Mouse (Mus musculus) thymus, adult 2 months (tissue): ENCODE results near the gene Cygb.

Source experiments
- CTCF ChIP-seq: fragments of 200-500 bp; IDR thresholded peaks from 2 replicates; pipeline ENCODE4 v1.5.1; 2012; ENCODE audit warnings: mild to moderate bottlenecking, control low read depth, low read length, moderate library complexity, borderline replicate concordance; ENCODE audit not compliant: control insufficient read depth, poor library complexity, insufficient read depth; ENCODE audit errors: extremely low read depth
- POLR2A ChIP-seq: fragments of 200-500 bp; IDR thresholded peaks from 2 replicates; pipeline ENCODE4 v1.6.1; 2012; ENCODE audit warnings: mild to moderate bottlenecking, low read length, control low read depth, moderate library complexity; ENCODE audit not compliant: control insufficient read depth, poor library complexity, insufficient read depth; ENCODE audit errors: extremely low read depth

DNA sequence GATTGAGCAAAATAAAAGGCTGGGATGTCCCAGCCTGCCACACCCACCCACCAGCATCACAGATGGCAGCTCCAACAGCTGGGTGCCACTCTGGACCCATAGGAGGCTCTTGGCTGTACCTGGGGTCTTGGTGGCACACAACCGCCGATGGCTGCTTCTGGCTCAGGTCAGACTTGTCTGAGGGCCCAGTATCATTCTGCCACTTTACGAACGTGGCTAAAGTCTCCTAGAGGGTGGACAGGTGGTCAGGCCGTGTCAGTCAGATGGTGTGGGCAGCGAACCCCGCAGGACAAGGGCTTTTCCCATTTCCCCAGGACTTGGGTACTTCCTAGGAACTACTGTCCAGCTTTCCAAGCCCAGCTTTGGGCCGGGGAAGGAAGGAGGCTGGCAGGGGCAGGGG lies 52.9 kb downstream of the Cygb start:
- TF ChIP-seq CTCF (no peak), POLR2A (no peak)
